Mouse (Mus musculus) embryonic facial prominence, embryonic 14.5 days (tissue): Measurements from ENCODE around the gene Ibtk. TPM values are rescaled to one million over a fixed set of nuclear protein-coding genes. Genes with fewer than 3 reads are reported as not detected.
"Not testable (repeated sequence)": the region's sequence is repeated elsewhere in the genome, so short reads cannot be mapped to it uniquely, and the experiment has no call there.

ENCODE experiments used
- ATAC-seq: fragments of 200-750 bp; cut with Nextera tagmentation; 2 replicates; pipeline ENCODE4 v1.8.0; 2017; ENCODE audit warnings: low read depth, moderate number of reproducible peaks, moderate TSS enrichment
- DNase-seq: peaks from one replicate; pipeline ENCODE4 v3.0.0-alpha.2; 2015; ENCODE audit warnings: low spot score
- H3K27ac ChIP-seq: fragments of 300-500 bp; sonication (generic); replicated peaks from 2 replicates; pipeline ENCODE4 v1.5.1; 2014; ENCODE audit warnings: low read depth, mild to moderate bottlenecking, low read length, moderate library complexity
- H3K27me3 ChIP-seq: fragments of 300-500 bp; sonication (generic); replicated peaks from 2 replicates; pipeline ENCODE4 v1.6.1; 2014; ENCODE audit warnings: low read length; ENCODE audit not compliant: control insufficient read depth, insufficient read depth
- H3K36me3 ChIP-seq: fragments of 300-500 bp; sonication (generic); 2 replicates; pipeline ENCODE4 v1.6.1; 2014; ENCODE audit warnings: low read length, mixed read lengths; ENCODE audit not compliant: control insufficient read depth, insufficient read depth
- H3K4me1 ChIP-seq: fragments of 300-500 bp; sonication (generic); 2 replicates; pipeline ENCODE4 v1.6.1; 2014; ENCODE audit warnings: antibody characterized with exemption, low read length; ENCODE audit not compliant: control insufficient read depth, insufficient read depth
- H3K4me2 ChIP-seq: fragments of 300-500 bp; sonication (generic); 2 replicates; pipeline ENCODE4 v1.6.1; 2014; ENCODE audit warnings: low read depth, mild to moderate bottlenecking, low read length, moderate library complexity, mixed read lengths
- H3K4me3 ChIP-seq: fragments of 300-500 bp; sonication (generic); 2 replicates; pipeline ENCODE4 v1.5.1; 2014; ENCODE audit warnings: low read depth, mild to moderate bottlenecking, low read length
- H3K9ac ChIP-seq: fragments of 300-500 bp; sonication (generic); 2 replicates; pipeline ENCODE4 v1.6.1; 2014; ENCODE audit warnings: low read depth, mild to moderate bottlenecking, low read length, moderate library complexity, mixed read lengths
- H3K9me3 ChIP-seq: fragments of 300-500 bp; sonication (generic); 2 replicates; pipeline ENCODE4 v1.6.1; 2016; ENCODE audit warnings: low read length; ENCODE audit not compliant: control insufficient read depth
- WGBS: fragments of 180-500 bp; shearing (Covaris S2); extraction: QIAGEN DNeasy Blood & Tissue Kit; methylation state at CpG from one replicate; pipeline ENCODE4 v1.1.7; 2014; 5-methylcytosine and 5-hydroxymethylcytosine counted together
- polyA plus RNA-seq: library from polyadenylated mRNA; unstranded; fragments of >200 nt; fragmentation: Nextera tagmentation; extraction: Ambion mirVana; gene quantifications from 2 replicates; pipeline ENCODE4 v1.2.1, GENCODE M21; 2014

The Ibtk gene
- polyA plus RNA-seq = 39.0 and 42.4 TPM in 2 replicates

GRCm38 (mm10) chr9:85749142-85749921 is at the start of gene Ibtk:
TSS of gene Ibtk (minus strand) at chr9:85749334.
- under 1% methylated on average over 41 of the region's 52 CpGs for WGBS
- peak within 1 kb of the TSS; percentile 99 for H3K27ac ChIP-seq
- 0 out of 2 replicates have a peak, but pooled peaks cover 3% of the 10 kb centered on the region for H3K36me3 ChIP-seq
- peak; percentile 99 for ATAC-seq
- peak; percentile 97 for DNase-seq
- H3K4me2 ChIP-seq = peak within 1 kb of the TSS; percentile 69
- H3K9ac ChIP-seq = peak within 1 kb of the TSS; percentile 98
- H3K4me1 ChIP-seq = peaks cover 6% of the 10 kb centered on the region; the same call in 1 of the 2 replicates
- H3K4me3 ChIP-seq = peak within 1 kb of the TSS; percentile 89
- no peaks in the 10 kb centered on the region for H3K9me3 ChIP-seq
- H3K27me3 ChIP-seq = no peaks in the 10 kb centered on the region

GRCm38 (mm10) chr9:85791521-85791920 is 42.4 kb upstream of the Ibtk start:
- not testable (repeated sequence) for H3K9me3 ChIP-seq, H3K27me3 ChIP-seq, H3K4me3 ChIP-seq, ATAC-seq, H3K4me1 ChIP-seq, DNase-seq, H3K36me3 ChIP-seq, H3K9ac ChIP-seq, H3K4me2 ChIP-seq, H3K27ac ChIP-seq
- 96% methylated on average over 18 of the region's 18 CpGs for WGBS

GRCm38 (mm10) chr9:85780249-85780648 is 31.1 kb upstream of the Ibtk start:
- H3K4me3 ChIP-seq = no peak overlapping the region
- 68% methylated on average over 4 of the region's 4 CpGs for WGBS
- no peaks in the 10 kb centered on the region for H3K4me1 ChIP-seq
- H3K36me3 ChIP-seq = no peaks in the 10 kb centered on the region
- no peaks in the 10 kb centered on the region; the same call in 1 of the 2 replicates for H3K27me3 ChIP-seq
- H3K9me3 ChIP-seq = no peaks in the 10 kb centered on the region
- DNase-seq (no peak), ATAC-seq (no peak)
- no peak overlapping the region for H3K4me2 ChIP-seq
- no peak overlapping the region for H3K9ac ChIP-seq
- no peak overlapping the region for H3K27ac ChIP-seq

- H3K9ac ChIP-seq = no peak overlapping the region
- ATAC-seq = no peak; the same call in 1 of the 2 replicates
- peak; percentile 64 for DNase-seq
- H3K4me1 ChIP-seq = no peaks in the 10 kb centered on the region
- no peak overlapping the region for H3K4me2 ChIP-seq
- no peak overlapping the region for H3K4me3 ChIP-seq
- no peaks in the 10 kb centered on the region for H3K9me3 ChIP-seq
- H3K27me3 ChIP-seq = no peaks in the 10 kb centered on the region; the same call in 1 of the 2 replicates
- no peaks in the 10 kb centered on the region for H3K36me3 ChIP-seq
- H3K27ac ChIP-seq = no peak overlapping the region
- WGBS = 22% methylated on average over 4 of the region's 4 CpGs
Observed at GRCm38 (mm10) chr9:85779458-85779857, 30.3 kb upstream of the Ibtk start.

- no peak; the same call in 1 of the 2 replicates for ATAC-seq
- H3K9me3 ChIP-seq = no peaks in the 10 kb centered on the region
- no peak for DNase-seq
Observed at GRCm38 (mm10) chr9:85777544-85777943, 28.4 kb upstream of the Ibtk start.

GRCm38 (mm10) chr9:85772280-85772679 is 23.1 kb upstream of the Ibtk start:
- no peaks in the 10 kb centered on the region for H3K36me3 ChIP-seq
- DNase-seq (no peak), ATAC-seq (no peak)
- H3K9ac ChIP-seq = no peak overlapping the region
- H3K4me1 ChIP-seq = no peaks in the 10 kb centered on the region
- H3K9me3 ChIP-seq = no peaks in the 10 kb centered on the region
- no peak overlapping the region for H3K4me3 ChIP-seq
- H3K27ac ChIP-seq = no peak overlapping the region
- H3K4me2 ChIP-seq = no peak overlapping the region
- no peaks in the 10 kb centered on the region for H3K27me3 ChIP-seq
- 72% methylated on average over 12 of the region's 12 CpGs for WGBS

More at GRCm38 (mm10) chr9:85777544-85777943, 28.4 kb upstream of the Ibtk start:
- 45% methylated on average over 6 of the region's 6 CpGs for WGBS
- no peaks in the 10 kb centered on the region for H3K4me1 ChIP-seq
- H3K27me3 ChIP-seq = no peaks in the 10 kb centered on the region; the same call in 1 of the 2 replicates
- H3K36me3 ChIP-seq = no peaks in the 10 kb centered on the region
- H3K27ac ChIP-seq = no peak overlapping the region
- no peak overlapping the region for H3K4me3 ChIP-seq
- H3K4me2 ChIP-seq = no peak overlapping the region
- H3K9ac ChIP-seq = no peak overlapping the region

GRCm38 (mm10) chr9:85771454-85771853 is 22.3 kb upstream of the Ibtk start:
- Histone ChIP-seq H3K9me3 (no peaks in the 10 kb centered on the region), H3K4me3 (no peak overlapping the region), H3K9ac (no peak overlapping the region), H3K4me2 (no peak overlapping the region), H3K4me1 (no peaks in the 10 kb centered on the region), H3K27me3 (no peaks in the 10 kb centered on the region), H3K27ac (no peak overlapping the region), H3K36me3 (no peaks in the 10 kb centered on the region)
- no peak for ATAC-seq
- no peak for DNase-seq
- 61% methylated on average over 3 of the region's 3 CpGs for WGBS

- no peak overlapping the region for H3K27ac ChIP-seq
- no peak for ATAC-seq
- no peak overlapping the region for H3K4me2 ChIP-seq
- no peak for DNase-seq
- H3K4me3 ChIP-seq = no peak overlapping the region
- no peaks in the 10 kb centered on the region for H3K27me3 ChIP-seq
- no peaks in the 10 kb centered on the region for H3K4me1 ChIP-seq
- H3K9ac ChIP-seq = no peak overlapping the region
- 80% methylated on average over 4 of the region's 4 CpGs for WGBS
- H3K9me3 ChIP-seq = no peaks in the 10 kb centered on the region
- no peaks in the 10 kb centered on the region for H3K36me3 ChIP-seq
Observed at GRCm38 (mm10) chr9:85770369-85770768, 21.2 kb upstream of the Ibtk start.
